Mouse (Mus musculus) MEL (cell line): Measurements from ENCODE around the gene Abat.

Experiments
- BHLHE40 ChIP-seq: IDR thresholded peaks from 2 replicates; pipeline ENCODE4 v1.6.1; 2012; ENCODE audit warnings: low read depth, mild to moderate bottlenecking, inconsistent platforms, low read length, improper control_type of control experiment, borderline replicate concordance
- CTCF ChIP-seq, 3 experiments: IDR thresholded peaks in 2 of 3; conservative IDR thresholded peaks in 1 of 3; 2 replicates each; pipeline ENCODE4 v1.5.1; 2011 to 2012; ENCODE audit warnings: low read length in 3 of 3, low read depth in 2 of 3, mild to moderate bottlenecking in 2 of 3, improper control_type of control experiment in 1 of 3, inconsistent platforms in 1 of 3, mixed read lengths in 1 of 3, moderate library complexity in 1 of 3; ENCODE audit not compliant: control insufficient read depth in 1 of 3, insufficient read depth in 1 of 3, poor library complexity in 1 of 3, severe bottlenecking in 1 of 3
- EP300 ChIP-seq, 2 experiments: IDR thresholded peaks; 2 replicates each; pipeline ENCODE4 v1.6.1; 2011; ENCODE audit warnings: improper control_type of control experiment in 2 of 2, low read length in 2 of 2, low read depth in 1 of 2, mild to moderate bottlenecking in 1 of 2
- GATA1 ChIP-seq: IDR thresholded peaks from 2 replicates; pipeline ENCODE4 v1.6.1; 2011; ENCODE audit warnings: low read depth, low read length, improper control_type of control experiment
- JUND ChIP-seq: IDR thresholded peaks from 2 replicates; pipeline ENCODE4 v1.6.1; 2011; ENCODE audit warnings: low read depth, mild to moderate bottlenecking, improper control_type of control experiment, low read length
- MXI1 ChIP-seq: IDR thresholded peaks from 2 replicates; pipeline ENCODE4 v1.6.1; 2011; ENCODE audit warnings: mild to moderate bottlenecking, low read depth, low read length, improper control_type of control experiment
- POLR2A ChIP-seq, 2 experiments: IDR thresholded peaks; 2 replicates each; pipeline ENCODE4 v1.6.1; 2011 to 2012; ENCODE audit warnings: low read length in 2 of 2, mild to moderate bottlenecking in 2 of 2, control low read depth in 1 of 2, improper control_type of control experiment in 1 of 2, low read depth in 1 of 2, moderate library complexity in 1 of 2; ENCODE audit not compliant: control insufficient read depth in 1 of 2, insufficient read depth in 1 of 2, poor library complexity in 1 of 2
- POLR2AphosphoS5 ChIP-seq: IDR thresholded peaks from 2 replicates; pipeline ENCODE4 v1.6.1; 2012; ENCODE audit warnings: low read depth, borderline replicate concordance, mild to moderate bottlenecking, inconsistent platforms, low read length, moderate library complexity, mixed read lengths
- TAL1 ChIP-seq: IDR thresholded peaks from 2 replicates; pipeline ENCODE4 v1.6.1; 2012; ENCODE audit warnings: mild to moderate bottlenecking, inconsistent platforms, low read length, moderate library complexity, mixed read lengths
- TCF12 ChIP-seq: IDR thresholded peaks from 2 replicates; pipeline ENCODE4 v1.6.1; 2014; ENCODE audit warnings: low read depth, mild to moderate bottlenecking, inconsistent platforms, low read length, improper control_type of control experiment, moderate library complexity
- USF1 ChIP-seq: IDR thresholded peaks from 2 replicates; pipeline ENCODE4 v1.6.1; 2014; ENCODE audit warnings: low read depth, mild to moderate bottlenecking, inconsistent platforms, low read length, improper control_type of control experiment, moderate library complexity
- ZC3H11A ChIP-seq: IDR thresholded peaks from 2 replicates; pipeline ENCODE4 v1.6.1; 2012; ENCODE audit warnings: low read depth, mild to moderate bottlenecking, inconsistent platforms, low read length, improper control_type of control experiment
- ZMIZ1 ChIP-seq: IDR thresholded peaks from 2 replicates; pipeline ENCODE4 v1.6.1; 2012; ENCODE audit warnings: low read depth, mild to moderate bottlenecking, inconsistent platforms, low read length, improper control_type of control experiment, moderate library complexity
- ZNF384 ChIP-seq: IDR thresholded peaks from 2 replicates; pipeline ENCODE4 v1.6.1; 2012; ENCODE audit warnings: low read depth, mild to moderate bottlenecking, inconsistent platforms, low read length, improper control_type of control experiment

- TF ChIP-seq CTCF (IDR thresholded peaks at IDR 0.05 in 2 of 3, conservative IDR thresholded peaks at IDR 0.05 in 1 of 3; ENCODE audit: control insufficient read depth in 1 of 3, insufficient read depth in 1 of 3, low read depth in 2 of 3, low read length in 3 of 3, poor library complexity in 1 of 3, severe bottlenecking in 1 of 3) (no peak), POLR2A (IDR thresholded peaks at IDR 0.05; ENCODE audit: control insufficient read depth in 1 of 2, insufficient read depth in 1 of 2, low read depth in 1 of 2, low read length in 2 of 2, poor library complexity in 1 of 2) (no peak), MXI1 (no peak), ZNF384 (no peak), TCF12 (no peak), TAL1 (no peak), ZMIZ1 (no peak), GATA1 (no peak), ZC3H11A (no peak), POLR2AphosphoS5 (no peak), USF1 (no peak), EP300 (IDR thresholded peaks at IDR 0.05; ENCODE audit: low read depth in 1 of 2, low read length in 2 of 2) (no peak), JUND (no peak), BHLHE40 (no peak)
Observed at GRCm38 (mm10) chr16:8524163-8524847, 11.1 kb downstream of the Abat start.
